Mouse (Mus musculus) G1E (cell line): ENCODE measurements around the gene Net1.
A peak's percentile ranks its signal among the peaks of the same experiment; 100 is the strongest.
"Not testable (repeated sequence)": the region's sequence is repeated elsewhere in the genome, so short reads cannot be mapped to it uniquely, and the experiment has no call there.

ENCODE experiments used
- CTCF ChIP-seq: IDR thresholded peaks from 2 replicates; pipeline ENCODE4 v1.5.1; 2012; ENCODE audit warnings: low read depth, low read length, inconsistent platforms, mixed read lengths
- GATA1 ChIP-seq: IDR thresholded peaks from 2 replicates; pipeline ENCODE4 v1.6.1; 2012; ENCODE audit warnings: borderline replicate concordance, low read length, inconsistent platforms, mixed read lengths
- GATA2 ChIP-seq: IDR thresholded peaks from 2 replicates; pipeline ENCODE4 v1.6.1; 2012; ENCODE audit warnings: low read depth, low read length, inconsistent platforms, borderline replicate concordance
- POLR2AphosphoS5 ChIP-seq: IDR thresholded peaks from 2 replicates; pipeline ENCODE4 v1.6.1; 2012; ENCODE audit warnings: low read depth, low read length, inconsistent platforms; ENCODE audit not compliant: insufficient replicate concordance
- TAL1 ChIP-seq: conservative IDR thresholded peaks from 2 replicates; pipeline ENCODE4 v1.6.1; 2012; ENCODE audit warnings: low read depth, low read length, inconsistent platforms, mixed read lengths

- not testable (repeated sequence) for TF ChIP-seq CTCF, TAL1, GATA1, GATA2
- peak; percentile 82; the same call in 1 of the 2 replicates for TF ChIP-seq POLR2AphosphoS5
Measured at GRCm38 (mm10) chr13:3898202-3898601, 19.8 kb downstream of the Net1 start.
